Mouse (Mus musculus): ENCODE measurements around the gene Asic2.

DNA sequence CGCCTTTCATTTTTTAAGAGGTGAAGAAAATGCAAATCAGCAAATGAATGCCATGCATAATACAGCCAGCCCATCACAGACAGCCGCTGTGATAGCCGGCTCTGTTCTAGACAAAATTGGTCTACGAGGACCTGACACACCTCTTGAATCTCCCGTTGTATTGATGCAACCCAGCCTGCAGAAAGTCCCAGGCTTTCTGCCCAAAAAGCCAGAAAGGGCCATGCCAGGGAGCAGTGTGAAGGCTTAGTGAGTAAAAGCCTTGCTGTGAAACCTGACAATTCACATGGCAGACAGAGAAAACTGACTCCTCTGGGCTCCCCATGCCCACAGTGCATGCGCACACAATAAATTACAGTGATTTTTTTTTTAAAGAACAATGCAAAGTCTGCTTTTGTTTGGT, 858.2 kb downstream of the Asic2 start:
- TF ChIP-seq EP300 (IDR thresholded peaks at IDR 0.05; ENCODE audit: low read depth): no peak
- TF ChIP-seq CTCF (IDR thresholded peaks at IDR 0.05; ENCODE audit: low read depth): no peak
